Mouse (Mus musculus) lung, postnatal 0 days (tissue): Measurements from ENCODE around the gene Vmn1r54.
"Not testable (repeated sequence)": the region's sequence is repeated elsewhere in the genome, so short reads cannot be mapped to it uniquely, and the experiment has no call there.

Experiments used
- CTCF ChIP-seq: IDR thresholded peaks from 2 replicates; pipeline ENCODE4 v1.5.1; 2016; ENCODE audit warnings: antibody characterized with exemption, mild to moderate bottlenecking
- EP300 ChIP-seq: IDR thresholded peaks from 2 replicates; pipeline ENCODE4 v1.6.1; 2016; ENCODE audit warnings: antibody characterized with exemption, mild to moderate bottlenecking, control low read depth

DNA sequence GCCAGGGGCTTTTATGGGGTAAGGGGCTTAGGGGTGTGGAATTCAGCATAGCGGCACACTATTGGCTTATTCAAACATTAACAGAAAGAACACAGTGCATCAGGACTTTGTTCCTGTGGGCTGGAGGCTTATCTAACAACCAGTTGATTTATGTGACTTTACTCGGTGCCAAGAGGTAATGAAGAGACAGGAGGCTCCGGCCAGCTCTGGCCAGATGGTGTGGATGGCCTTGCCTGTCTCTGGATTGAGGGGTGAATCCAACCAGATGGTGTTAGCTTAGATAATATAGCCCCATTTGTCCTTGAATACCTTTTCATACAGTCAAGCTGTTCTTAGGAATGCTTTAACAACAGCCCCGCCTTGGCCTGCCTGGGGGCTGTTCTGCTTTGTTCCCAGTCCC, 14.0 kb upstream of the Vmn1r54 start:
- not testable (repeated sequence) for TF ChIP-seq CTCF, EP300
